Mouse (Mus musculus): Measurements from ENCODE around the gene Rora. TPM values are rescaled to one million over a fixed set of nuclear protein-coding genes. Genes with fewer than 3 reads are reported as not detected.

Gene Rora
- polyA plus RNA-seq, 1 experiment from 2014 or later, result 12.6 TPM

- Histone ChIP-seq H3K27me3 (no peaks in the 10 kb centered on the region), H3K4me3 (no peak overlapping the region), H3K4me2 (no peak overlapping the region), H3K9me3 (replicated peaks) (0 out of 2 replicates have a peak, but pooled peaks cover 7% of the 10 kb centered on the region), H3K27ac (no peak overlapping the region), H3K36me3 (ENCODE audit: poor library complexity, severe bottlenecking) (no peaks in the 10 kb centered on the region), H3K9ac (no peak overlapping the region), H3K4me1 (no peaks in the 10 kb centered on the region)
- no peak for ATAC-seq
- 93% methylated on average over 8 of the region's 8 CpGs for WGBS
Measured at GRCm38 (mm10) chr9:69043920-69044613, 390.5 kb downstream of the Rora start.

GRCm38 (mm10) chr9:69044614-69045133 lies 391.1 kb downstream of the Rora start:
- no peak overlapping the region for H3K4me3 ChIP-seq
- ATAC-seq, result no peak

GRCm38 (mm10) chr9:69045908-69046307 lies 392.3 kb downstream of the Rora start:
- no peaks in the 10 kb centered on the region for H3K36me3 ChIP-seq (ENCODE audit: poor library complexity, severe bottlenecking)
- H3K4me3 ChIP-seq, result no peak overlapping the region
- H3K9ac ChIP-seq, result no peak overlapping the region
- H3K27me3 ChIP-seq, result no peaks in the 10 kb centered on the region
- ATAC-seq, result no peak
- H3K9me3 ChIP-seq (replicated peaks), result 0 out of 2 replicates have a peak, but pooled peaks cover 5% of the 10 kb centered on the region
- no peak overlapping the region for H3K27ac ChIP-seq
- no peaks in the 10 kb centered on the region for H3K4me1 ChIP-seq
- WGBS, result 91% methylated on average over 8 of the region's 8 CpGs
- no peak overlapping the region for H3K4me2 ChIP-seq

More at GRCm38 (mm10) chr9:69044614-69045133, 391.1 kb downstream of the Rora start:
- no peaks in the 10 kb centered on the region for H3K4me1 ChIP-seq
- H3K27ac ChIP-seq, result no peak overlapping the region
- H3K36me3 ChIP-seq (ENCODE audit: poor library complexity, severe bottlenecking), result no peaks in the 10 kb centered on the region
- no peaks in the 10 kb centered on the region for H3K27me3 ChIP-seq
- 94% methylated on average over 7 of the region's 7 CpGs for WGBS
- H3K9ac ChIP-seq, result no peak overlapping the region
- no peak overlapping the region for H3K4me2 ChIP-seq
- H3K9me3 ChIP-seq (replicated peaks), result 0 out of 2 replicates have a peak, but pooled peaks cover 5% of the 10 kb centered on the region

DNA sequence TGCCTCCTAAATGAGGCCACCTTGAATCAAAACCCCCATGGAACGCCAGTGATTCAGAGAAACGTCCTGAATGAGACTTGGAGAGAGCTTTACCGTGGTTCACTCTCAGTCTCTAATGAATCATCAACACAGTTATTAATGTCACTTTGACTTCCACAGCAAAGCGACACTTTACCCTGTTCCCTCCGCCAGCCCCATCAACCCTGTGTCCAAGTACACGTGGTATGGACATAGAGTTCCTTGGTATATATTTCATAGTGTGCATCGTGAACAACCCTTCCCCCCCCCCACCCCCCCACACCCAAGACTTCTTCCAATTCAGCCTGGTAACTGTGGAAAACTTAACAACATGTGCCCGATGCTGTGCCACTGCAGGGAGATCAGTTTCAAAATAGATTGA lies 397.3 kb downstream of the Rora start:
- ATAC-seq, result no peak
- Histone ChIP-seq H3K27me3 (no peaks in the 10 kb centered on the region), H3K36me3 (ENCODE audit: poor library complexity, severe bottlenecking) (no peaks in the 10 kb centered on the region), H3K4me2 (no peak overlapping the region), H3K9me3 (replicated peaks) (no peaks in the 10 kb centered on the region), H3K4me3 (no peak overlapping the region), H3K27ac (no peak overlapping the region), H3K9ac (no peak overlapping the region), H3K4me1 (no peaks in the 10 kb centered on the region)
- WGBS, result 68% methylated on average over 8 of the region's 8 CpGs

GRCm38 (mm10) chr9:69051890-69052289 lies 398.3 kb downstream of the Rora start:
- no peak overlapping the region for H3K4me2 ChIP-seq
- no peaks in the 10 kb centered on the region for H3K27me3 ChIP-seq
- 84% methylated on average over 5 of the region's 5 CpGs for WGBS
- no peaks in the 10 kb centered on the region for H3K9me3 ChIP-seq (replicated peaks)
- H3K27ac ChIP-seq, result no peak overlapping the region
- no peak for ATAC-seq
- no peaks in the 10 kb centered on the region for H3K36me3 ChIP-seq (ENCODE audit: poor library complexity, severe bottlenecking)
- H3K4me1 ChIP-seq, result no peaks in the 10 kb centered on the region
- no peak overlapping the region for H3K9ac ChIP-seq
- no peak overlapping the region for H3K4me3 ChIP-seq

DNA sequence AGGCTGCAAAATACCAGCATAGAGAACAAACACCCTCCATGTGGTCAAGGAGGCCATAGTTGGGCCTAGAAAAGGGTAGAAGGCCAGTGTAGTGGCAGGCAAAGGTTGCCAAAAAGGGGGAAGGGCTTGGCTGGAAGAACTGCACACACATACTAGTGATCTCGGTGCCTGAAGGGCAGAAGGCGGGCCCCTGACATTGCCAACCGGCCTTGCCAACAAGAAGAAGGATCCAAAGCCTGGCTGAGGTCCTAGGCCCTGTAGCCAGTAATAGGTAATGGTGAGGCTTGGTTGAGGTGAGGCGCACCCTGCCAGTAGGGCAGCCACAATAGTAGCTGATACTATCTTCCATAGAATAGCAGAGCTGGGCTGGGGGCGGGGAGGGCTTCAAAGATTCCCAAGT lies 401.7 kb downstream of the Rora start:
- no peak for ATAC-seq
- WGBS, result 98% methylated on average over 5 of the region's 5 CpGs
- no peaks in the 10 kb centered on the region for H3K36me3 ChIP-seq (ENCODE audit: poor library complexity, severe bottlenecking)

GRCm38 (mm10) chr9:69071203-69071867 lies 417.7 kb downstream of the Rora start:
- Histone ChIP-seq H3K4me2 (no peak overlapping the region), H3K9me3 (replicated peaks) (no peaks in the 10 kb centered on the region), H3K27me3 (no peaks in the 10 kb centered on the region), H3K4me3 (no peak overlapping the region), H3K4me1 (no peaks in the 10 kb centered on the region), H3K9ac (no peak overlapping the region), H3K36me3 (ENCODE audit: poor library complexity, severe bottlenecking) (no peaks in the 10 kb centered on the region), H3K27ac (no peak overlapping the region)
- ATAC-seq, result no peak
- 50% methylated on average over 15 of the region's 15 CpGs for WGBS

More for the DNA sequence above, 401.7 kb downstream of the Rora start:
- Histone ChIP-seq H3K27me3 (no peaks in the 10 kb centered on the region), H3K4me2 (no peak overlapping the region), H3K9me3 (replicated peaks) (no peaks in the 10 kb centered on the region), H3K27ac (no peak overlapping the region), H3K9ac (no peak overlapping the region), H3K4me3 (no peak overlapping the region), H3K4me1 (no peaks in the 10 kb centered on the region)

GRCm38 (mm10) chr9:69073271-69073670 lies 419.7 kb downstream of the Rora start:
- H3K4me2 ChIP-seq, result no peak overlapping the region
- no peak for ATAC-seq
- H3K4me1 ChIP-seq, result no peaks in the 10 kb centered on the region
- no peaks in the 10 kb centered on the region for H3K9me3 ChIP-seq (replicated peaks)
- H3K27me3 ChIP-seq, result no peaks in the 10 kb centered on the region
- H3K27ac ChIP-seq, result no peak overlapping the region
- no peak overlapping the region for H3K4me3 ChIP-seq
- no peaks in the 10 kb centered on the region for H3K36me3 ChIP-seq (ENCODE audit: poor library complexity, severe bottlenecking)
- WGBS, result 86% methylated on average over 7 of the region's 7 CpGs
- no peak overlapping the region for H3K9ac ChIP-seq

DNA sequence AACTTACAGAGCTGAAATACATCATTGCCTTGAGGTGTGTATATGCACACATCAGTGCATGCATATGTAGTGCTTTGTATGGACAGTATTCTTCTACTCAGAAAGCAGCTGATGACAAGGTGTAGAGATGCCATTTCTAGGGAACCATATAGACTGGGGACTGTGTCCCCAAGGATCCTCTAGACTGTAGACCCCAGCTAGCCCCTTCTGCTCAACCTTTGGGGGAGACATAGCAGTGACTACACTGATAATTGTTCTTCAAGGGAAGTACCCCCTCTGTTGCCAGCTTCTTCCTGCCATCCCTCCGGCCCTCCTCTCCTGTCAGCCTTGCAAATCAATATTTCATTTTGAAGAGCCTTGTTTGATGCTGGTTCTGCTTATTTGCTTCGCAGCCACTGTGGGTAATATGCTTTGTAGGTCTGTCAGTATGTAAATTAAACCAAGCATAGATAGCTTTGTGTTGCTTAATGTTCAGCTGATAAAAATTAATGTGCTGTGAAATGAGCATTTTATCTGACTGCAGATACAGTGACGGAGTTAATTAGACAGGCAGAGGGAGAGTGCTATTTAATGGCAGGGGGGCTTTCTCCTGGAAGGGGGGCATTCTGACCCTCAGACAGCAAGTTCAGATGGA lies 430.6 kb downstream of the Rora start:
- peaks cover 16% of the 10 kb centered on the region for H3K4me1 ChIP-seq
- ATAC-seq, result no peak
- H3K27ac ChIP-seq, result no peak overlapping the region
- no peaks in the 10 kb centered on the region for H3K9me3 ChIP-seq (replicated peaks)
- H3K27me3 ChIP-seq, result no peaks in the 10 kb centered on the region
- H3K4me3 ChIP-seq, result no peak overlapping the region
- H3K36me3 ChIP-seq (ENCODE audit: poor library complexity, severe bottlenecking), result no peaks in the 10 kb centered on the region
- WGBS, result 50% methylated on average over 3 of the region's 3 CpGs
- no peak overlapping the region for H3K4me2 ChIP-seq
- H3K9ac ChIP-seq, result 0 out of 2 replicates have a peak overlapping the region, but pooled peaks have one; percentile 10

DNA sequence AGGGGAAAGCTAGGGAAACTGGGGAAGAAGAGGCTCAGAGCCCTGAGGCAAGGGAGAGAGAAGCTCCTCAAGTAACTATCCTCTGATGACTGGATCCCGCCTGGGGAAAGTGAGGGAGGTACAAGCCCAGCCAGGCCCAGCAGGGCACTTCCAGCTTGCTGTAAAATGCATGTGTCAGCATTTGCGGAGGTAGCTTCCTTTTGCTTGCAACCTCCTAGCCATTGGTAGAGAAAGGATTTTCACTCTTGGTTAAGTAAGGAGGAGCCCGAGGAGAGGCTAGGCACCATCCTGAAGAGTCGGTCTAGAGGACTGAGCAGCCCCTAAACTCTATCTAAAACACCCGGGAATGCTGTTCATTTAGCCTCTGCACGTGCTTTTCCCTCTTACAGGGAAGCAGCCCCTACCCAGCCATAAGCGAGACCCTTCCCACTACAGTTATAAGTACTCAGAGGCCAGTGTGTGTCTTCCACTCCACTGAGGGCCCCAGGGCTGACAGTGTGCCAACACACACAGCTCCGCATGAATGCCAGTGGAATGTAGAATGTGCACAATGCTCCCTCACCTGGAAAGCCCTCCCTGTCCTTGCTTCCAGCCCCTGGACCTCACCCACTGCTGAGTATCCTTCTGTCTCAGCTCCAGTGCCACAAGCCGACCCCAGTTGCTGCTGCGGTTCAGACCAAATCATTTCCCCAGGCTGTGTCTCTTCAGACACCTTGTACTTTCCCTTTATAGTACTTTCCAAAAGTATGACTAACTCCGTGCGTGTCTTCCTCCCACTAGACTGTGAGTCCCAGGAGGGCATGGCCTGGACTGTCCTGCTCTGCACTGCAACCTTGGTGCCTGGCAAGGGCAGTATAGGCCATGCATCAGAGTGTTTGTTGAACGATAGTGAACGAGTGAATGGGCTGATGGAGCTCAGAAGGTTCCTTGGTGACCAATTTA lies 431.4 kb downstream of the Rora start:
- H3K9me3 ChIP-seq (replicated peaks), result no peaks in the 10 kb centered on the region
- no peak overlapping the region for H3K27ac ChIP-seq
- H3K4me3 ChIP-seq, result no peak overlapping the region
- H3K27me3 ChIP-seq, result no peaks in the 10 kb centered on the region
- no peak overlapping the region for H3K4me2 ChIP-seq
- 0 out of 2 replicates have a peak overlapping the region, but pooled peaks have one; percentile 10 for H3K9ac ChIP-seq
- 69% methylated on average over 14 of the region's 14 CpGs for WGBS
- ATAC-seq, result no peak
- H3K36me3 ChIP-seq (ENCODE audit: poor library complexity, severe bottlenecking), result no peaks in the 10 kb centered on the region
- H3K4me1 ChIP-seq, result peaks cover 16% of the 10 kb centered on the region

GRCm38 (mm10) chr9:69086844-69087243 lies 433.3 kb downstream of the Rora start:
- H3K9ac ChIP-seq, result no peak overlapping the region
- H3K9me3 ChIP-seq (replicated peaks), result no peaks in the 10 kb centered on the region
- no peak overlapping the region for H3K27ac ChIP-seq
- H3K36me3 ChIP-seq (ENCODE audit: poor library complexity, severe bottlenecking), result no peaks in the 10 kb centered on the region
- peaks cover 16% of the 10 kb centered on the region for H3K4me1 ChIP-seq
- no peak overlapping the region for H3K4me2 ChIP-seq
- ATAC-seq, result no peak
- no peak overlapping the region for H3K4me3 ChIP-seq
- WGBS, result 88% methylated on average over 4 of the region's 4 CpGs
- H3K27me3 ChIP-seq, result no peaks in the 10 kb centered on the region
